Mouse (Mus musculus) embryonic fibroblast, embryonic 13.5 days (primary cell): ENCODE measurements around the gene Synm.

ENCODE experiments used
- CTCF ChIP-seq: IDR thresholded peaks from 2 replicates; pipeline ENCODE4 v1.5.1; 2011; ENCODE audit warnings: mild to moderate bottlenecking, control low read depth, low read length, moderate library complexity, borderline replicate concordance; ENCODE audit not compliant: insufficient read depth
- POLR2A ChIP-seq: IDR thresholded peaks from 2 replicates; pipeline ENCODE4 v1.6.1; 2011; ENCODE audit warnings: low read depth, mild to moderate bottlenecking, control low read depth, low read length, moderate library complexity

- TF ChIP-seq CTCF (no peak), POLR2A (no peak)
Measured at GRCm38 (mm10) chr7:67793449-67793848, 33.9 kb upstream of the Synm start.
